8 mouse cellular contexts compared by ENCODE assay signal in the genomic region with DNA sequence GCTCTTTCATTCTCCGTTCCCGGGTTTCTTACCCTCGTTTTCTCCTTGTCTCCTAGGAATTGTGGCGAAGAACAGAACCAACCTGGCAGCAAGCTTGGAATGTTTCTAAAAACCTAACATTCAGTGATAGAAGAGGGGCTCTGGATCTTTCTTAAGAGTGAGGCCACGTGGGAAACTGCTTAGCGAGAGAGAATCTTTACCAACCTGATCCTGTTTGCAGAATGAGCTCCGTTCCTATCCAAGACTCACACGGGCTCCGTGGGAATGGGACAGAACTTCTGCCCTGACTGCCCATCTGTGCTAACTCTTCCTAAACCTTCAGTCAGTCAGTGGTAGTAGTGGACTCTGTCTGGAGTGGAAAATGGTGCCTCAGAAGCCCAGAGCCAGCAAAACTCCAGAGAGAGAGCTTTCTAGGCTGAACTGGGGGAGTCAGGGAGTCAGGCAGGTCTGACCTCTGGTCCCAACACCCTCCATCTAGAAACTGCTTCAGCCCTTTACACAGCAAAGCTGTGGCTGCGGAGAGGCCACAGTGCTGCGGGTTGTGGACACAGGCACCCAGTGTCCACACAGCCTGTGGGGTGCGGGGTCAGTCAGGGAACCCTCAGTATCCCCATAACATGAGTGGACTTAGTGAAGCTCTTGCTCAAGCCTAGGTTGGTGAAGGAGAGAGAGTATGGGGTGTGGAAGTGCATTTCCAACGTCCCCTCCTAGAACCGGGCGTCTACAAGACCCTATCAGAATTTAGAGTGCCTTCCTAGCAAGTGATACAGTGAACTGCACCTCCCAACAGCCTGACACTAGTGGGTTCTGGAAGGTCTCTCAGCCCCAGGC. TPM values are rescaled to one million over a fixed set of nuclear protein-coding genes. Genes with fewer than 3 reads are reported as not detected.
DNase-seq lines count a peak whose midpoint lies in the region; ATAC-seq lines count a peak whose summit lies in the region.

No protein-coding gene starts in this region.

- peak overlapping the region; percentile 88 for H3K27ac ChIP-seq in limb, embryonic 12.5 days
- peak overlapping the region; percentile 86 for H3K27ac ChIP-seq in stomach, embryonic 14.5 days (ENCODE audit: low read length)

- H3K4me3 ChIP-seq in limb, embryonic 12.5 days (replicated peaks) = peak overlapping the region; percentile 49
- peak overlapping the region; percentile 40 for H3K4me3 ChIP-seq in stomach, embryonic 14.5 days (ENCODE audit: low read depth, low read length)

- H3K27me3 ChIP-seq in limb, embryonic 12.5 days = no peaks in the 10 kb centered on the region
- H3K27me3 ChIP-seq in stomach, embryonic 14.5 days (ENCODE audit: control insufficient read depth, insufficient read depth, low read length) = no peaks in the 10 kb centered on the region

- peaks cover 71% of the 10 kb centered on the region for H3K4me1 ChIP-seq in limb, embryonic 12.5 days (replicated peaks)
- H3K4me1 ChIP-seq in stomach, embryonic 14.5 days (ENCODE audit: control insufficient read depth, insufficient read depth, low read length) = peaks cover 38% of the 10 kb centered on the region

- peak; percentile 3 to 22 for DNase-seq in cerebellum, adult 18-20 months
- DNase-seq in cerebellum, adult 11 months = no peak
- DNase-seq in right cerebral cortex, postnatal 14 days = peak; percentile 4
- no peak for DNase-seq in right cerebral cortex, postnatal 25 days
- no peak for DNase-seq in gastrocnemius, postnatal 10 days
- DNase-seq in frontal cortex, postnatal 25 days (ENCODE audit: low spot score in 2 of 2) = no peak

- H3K36me3 ChIP-seq in limb, embryonic 12.5 days = no peaks in the 10 kb centered on the region
- H3K36me3 ChIP-seq in stomach, embryonic 14.5 days (ENCODE audit: control insufficient read depth, insufficient read depth, low read length) = no peaks in the 10 kb centered on the region

- H3K9ac ChIP-seq in limb, embryonic 12.5 days (replicated peaks) = peak overlapping the region; percentile 54
- H3K9ac ChIP-seq in stomach, embryonic 14.5 days (replicated peaks; ENCODE audit: low read depth, low read length) = peak overlapping the region; percentile 45; the same call in 1 of the 2 replicates

- ATAC-seq in limb, embryonic 12.5 days (ENCODE audit: insufficient number of reproducible peaks, insufficient read depth, low FRiP score, low TSS enrichment, low read depth) = no peak
- ATAC-seq in stomach, embryonic 14.5 days (ENCODE audit: insufficient number of reproducible peaks, insufficient read depth, low FRiP score, low read depth) = no peak

- 23% methylated on average over 15 of the region's 15 CpGs for WGBS in limb, embryonic 12.5 days
- 20% methylated on average over 15 of the region's 15 CpGs for WGBS in stomach, embryonic 14.5 days

- H3K9me3 ChIP-seq in limb, embryonic 12.5 days = 0 out of 2 replicates have a peak, but pooled peaks cover 6% of the 10 kb centered on the region
- H3K9me3 ChIP-seq in stomach, embryonic 14.5 days (ENCODE audit: control insufficient read depth, low read depth, low read length) = no peaks in the 10 kb centered on the region

- H3K4me2 ChIP-seq in limb, embryonic 12.5 days = peak overlapping the region; percentile 76
- peak overlapping the region; percentile 79 for H3K4me2 ChIP-seq in stomach, embryonic 14.5 days (replicated peaks; ENCODE audit: low read depth, low read length)

RNA-seq across cellular contexts. Expression of gene Actg1, which starts 42.6 kb away (rescaled TPM):
- polyA plus RNA-seq in limb, embryonic 12.5 days (2016; fragmentation: Nextera tagmentation; extraction: Ambion mirVana) = 2,805 and 2,814 TPM in 2 replicates
- 2,902 and 3,014 TPM in 2 replicates for polyA plus RNA-seq in stomach, embryonic 14.5 days (2014; fragmentation: Nextera tagmentation; extraction: Ambion mirVana)
- 100 to 1,000 TPM; 439 to 618 TPM for total RNA-seq in gastrocnemius, postnatal 10 days (2021)

RNA-seq across cellular contexts. Expression of gene Fscn2, which starts 55.6 kb away (rescaled TPM):
- 0.64 TPM in 2 replicates for polyA plus RNA-seq in limb, embryonic 12.5 days (2016; fragmentation: Nextera tagmentation; extraction: Ambion mirVana)
- polyA plus RNA-seq in stomach, embryonic 14.5 days (2014; fragmentation: Nextera tagmentation; extraction: Ambion mirVana) = 0.30 and 0.59 TPM in 2 replicates
- under 1 TPM; 0.50 to 0.61 TPM for total RNA-seq in gastrocnemius, postnatal 10 days (2021)

Comparison
In these comparisons a context has a peak if more than half of its experiments do, and no peak if none do; other contexts are left out.
1. DNase-seq: peak in cerebellum, adult 18-20 months (2 of 2) and right cerebral cortex, postnatal 14 days (single experiment); none in cerebellum, adult 11 months (single experiment), right cerebral cortex, postnatal 25 days (single experiment), gastrocnemius, postnatal 10 days (single experiment) and frontal cortex, postnatal 25 days (0 of 2).